Mouse (Mus musculus) Patski (cell line): Measurements from ENCODE around the gene Paqr9. TPM values are rescaled to one million over a fixed set of nuclear protein-coding genes. Genes with fewer than 3 reads are reported as not detected.

Experiments
- ATAC-seq: fragments of 100-300 bp; one replicate; pipeline ENCODE4 v1.8.0; 2021
- CTCF ChIA-PET: fragments of 350-600 bp; sonication (Branson Sonifier 250); formaldehyde crosslinking; loops from one replicate; lab custom pipeline; 2022; ENCODE audit warnings: inconsistent platforms; lab: Charles Lee
- POLR2A ChIA-PET: fragments of 350-600 bp; sonication (Branson Sonifier 250); formaldehyde crosslinking; loops from one replicate; lab custom pipeline; 2022; ENCODE audit warnings: antibody characterized with exemption, inconsistent platforms; lab: Charles Lee
- DNase-seq: peaks from one replicate; pipeline ENCODE4 v3.0.0-alpha.2; 2011; ENCODE audit warnings: low read depth, low spot score
- H3K27me3 ChIP-seq: fragments of 371-371 bp; one replicate; pipeline ENCODE4 v1.5.1; 2021
- CTCF ChIP-seq: fragments of 100-300 bp; IDR thresholded peaks from one replicate; pipeline ENCODE4 v1.5.1; 2021
- in situ Hi-C: fragments of 300-500 bp; cut with MboI; formaldehyde crosslinking; loops from 3 replicates; pipeline ENCODE4 v1.11.1; 2018; ENCODE audit warnings: low pct_unique_long_range_greater_than_20kb, mixed read lengths
- polyA plus RNA-seq: library from polyadenylated mRNA; unstranded; gene quantifications from one replicate; pipeline ENCODE4 v1.2.3, GENCODE M21; 2021

Gene Paqr9
- polyA plus RNA-seq, 1 experiment from 2014 or later, result 1.6 TPM

GRCm38 (mm10) chr9:95557722-95558121 lies 1.7 kb upstream of the Paqr9 start:
- in situ Hi-C loops, result no loop called here
- CTCF ChIA-PET, result no interaction called here
- DNase-seq (no peak), ATAC-seq (no peak)
- POLR2A ChIA-PET, result interaction anchor here (0.6 kb wide), 1 partner anchor 91 kb away, joined by 3 read pairs; no protein-coding TSS in a partner anchor
- TF ChIP-seq CTCF, result no peak
- no peaks in the 10 kb centered on the region for H3K27me3 ChIP-seq

DNA sequence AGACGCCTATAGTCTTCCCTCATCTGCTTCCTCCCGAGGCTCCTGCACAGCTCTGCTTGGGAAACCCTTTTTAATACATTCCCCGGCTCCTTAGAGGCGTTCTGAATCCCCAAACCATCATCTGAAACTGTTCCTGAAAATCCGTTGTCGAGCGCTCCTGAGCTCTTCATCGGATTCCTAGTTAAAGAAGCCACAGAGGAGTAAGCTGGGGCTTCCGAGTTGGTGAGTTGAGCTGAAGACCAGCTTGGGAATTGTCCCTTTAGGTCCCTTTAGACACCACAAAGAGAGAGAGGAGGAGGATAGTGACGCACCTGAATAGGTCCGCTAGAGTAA lies 765 bp upstream of the Paqr9 start:
- ATAC-seq, result no peak
- no peak for DNase-seq
- ChIA-PET POLR2A (no interaction called here), CTCF (interaction anchor here (1.1 kb wide), 1 partner anchor 9 kb away, joined by 3 read pairs; no protein-coding TSS in a partner anchor)
- in situ Hi-C loops, result no loop called here
- no peaks in the 10 kb centered on the region for H3K27me3 ChIP-seq
- no peak for TF ChIP-seq CTCF

DNA sequence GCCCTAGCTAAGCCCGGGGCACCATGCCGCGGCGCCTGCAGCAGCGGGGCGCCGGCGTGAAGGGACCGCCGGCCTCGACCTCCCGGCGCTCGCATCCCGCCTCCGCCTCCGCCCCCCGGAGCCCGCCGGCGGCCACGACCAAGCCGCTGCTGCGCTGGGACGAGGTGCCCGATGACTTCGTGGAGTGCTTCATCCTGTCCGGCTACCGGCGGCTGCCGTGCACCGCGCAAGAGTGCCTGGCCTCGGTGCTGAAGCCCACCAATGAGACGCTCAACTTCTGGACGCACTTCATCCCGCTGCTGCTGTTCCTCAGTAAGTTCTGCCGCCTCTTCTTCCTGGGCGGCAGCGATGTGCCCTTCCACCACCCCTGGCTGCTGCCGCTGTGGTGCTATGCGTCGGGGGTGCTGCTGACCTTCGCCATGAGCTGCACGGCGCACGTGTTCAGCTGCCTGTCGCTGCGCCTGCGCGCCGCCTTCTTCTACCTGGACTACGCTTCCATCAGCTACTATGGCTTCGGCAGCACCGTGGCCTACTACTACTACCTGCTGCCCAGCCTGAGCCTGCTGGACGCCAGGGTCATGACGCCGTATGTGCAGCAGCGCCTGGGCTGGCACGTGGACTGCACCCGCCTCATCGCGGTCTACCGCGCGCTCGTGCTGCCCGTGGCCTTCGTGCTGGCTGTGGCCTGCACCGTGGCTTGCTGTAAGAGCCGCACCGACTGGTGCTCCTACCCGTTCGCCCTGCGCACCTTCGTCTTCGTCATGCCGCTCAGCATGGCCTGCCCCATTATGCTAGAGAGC lies 679 bp downstream of the Paqr9 start:
- ChIA-PET POLR2A (interaction anchor here (1.0 kb wide), 1 partner anchor 80 kb away, joined by 9 read pairs; no protein-coding TSS in a partner anchor), CTCF (no interaction called here)
- DNase-seq, result no peak
- in situ Hi-C loops, result no loop called here
- peak; percentile 10 for ATAC-seq
- no peaks in the 10 kb centered on the region for H3K27me3 ChIP-seq
- TF ChIP-seq CTCF, result no peak

GRCm38 (mm10) chr9:95564047-95564446 lies 4.6 kb downstream of the Paqr9 start:
- TF ChIP-seq CTCF, result no peak
- no peak for DNase-seq
- in situ Hi-C loops, result no loop called here
- ChIA-PET CTCF (interaction anchor here (0.9 kb wide), 1 partner anchor 8 kb away, joined by 3 read pairs; no protein-coding TSS in a partner anchor), POLR2A (no interaction called here)
- ATAC-seq, result no peak
- no peaks in the 10 kb centered on the region for H3K27me3 ChIP-seq

- in situ Hi-C loops, result no loop called here
- POLR2A ChIA-PET, result no interaction called here
- CTCF ChIA-PET, result no interaction called here
- DNase-seq, result no peak
- no peak for ATAC-seq
- no peaks in the 10 kb centered on the region for H3K27me3 ChIP-seq
- no peak for TF ChIP-seq CTCF
Observed at GRCm38 (mm10) chr9:95566394-95566793, 6.9 kb downstream of the Paqr9 start.

DNA sequence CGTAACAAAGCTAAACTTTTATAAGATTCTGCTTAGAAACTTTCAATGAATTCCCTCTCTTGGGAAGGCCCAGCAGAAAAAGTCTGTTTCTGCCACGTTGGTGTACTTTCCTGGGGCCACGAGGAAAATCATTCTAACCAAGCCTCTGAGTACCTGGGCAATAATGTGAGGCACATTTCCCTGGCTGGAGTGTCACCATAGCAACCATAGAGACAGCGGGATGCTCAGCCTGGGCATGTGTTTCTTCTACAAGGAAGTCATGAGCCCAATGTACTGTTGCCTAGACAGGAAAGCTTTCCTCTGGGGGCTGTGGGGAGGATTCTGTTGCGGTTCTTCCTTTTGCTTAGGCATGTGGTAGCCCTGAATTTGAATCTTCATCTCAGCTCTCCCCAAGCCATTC lies 7.5 kb downstream of the Paqr9 start:
- in situ Hi-C loops, result no loop called here
- DNase-seq, result no peak

GRCm38 (mm10) chr9:95569249-95569648 lies 9.8 kb downstream of the Paqr9 start:
- CTCF ChIA-PET, result no interaction called here
- no peak for ATAC-seq
- DNase-seq, result no peak
- H3K27me3 ChIP-seq, result no peaks in the 10 kb centered on the region
- POLR2A ChIA-PET, result no interaction called here
- in situ Hi-C loops, result no loop called here
- TF ChIP-seq CTCF, result no peak

More for the DNA sequence above, 7.5 kb downstream of the Paqr9 start:
- no peak for ATAC-seq
- no peaks in the 10 kb centered on the region for H3K27me3 ChIP-seq
- ChIA-PET POLR2A (no interaction called here), CTCF (no interaction called here)
- no peak for TF ChIP-seq CTCF

DNA sequence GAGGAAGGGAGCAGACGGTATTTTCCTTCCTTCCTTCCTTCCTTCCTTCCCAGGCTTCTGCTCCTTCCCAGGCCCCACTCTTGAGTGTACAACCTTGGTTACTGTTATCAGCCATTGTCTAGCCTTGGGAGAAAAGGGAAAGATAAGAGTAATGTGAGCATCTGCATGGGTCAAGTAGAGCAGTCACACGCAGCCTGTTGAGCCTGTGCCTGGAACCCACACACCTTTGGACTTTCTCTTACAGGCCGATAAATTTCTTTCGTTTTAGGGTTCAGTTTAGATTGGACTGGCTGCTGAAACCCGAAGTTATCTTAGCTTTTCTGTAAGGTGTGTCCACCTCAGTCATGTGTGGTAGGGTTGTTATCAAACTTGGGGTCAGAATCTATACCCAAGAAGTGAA lies 10.5 kb downstream of the Paqr9 start:
- ChIA-PET POLR2A (no interaction called here), CTCF (no interaction called here)
- DNase-seq (no peak), ATAC-seq (no peak)
- H3K27me3 ChIP-seq, result no peaks in the 10 kb centered on the region
- in situ Hi-C loops, result no loop called here
- TF ChIP-seq CTCF, result no peak

- DNase-seq (no peak), ATAC-seq (no peak)
- in situ Hi-C loops, result no loop called here
- CTCF ChIA-PET, result interaction anchor here (0.8 kb wide), 1 partner anchor 22 kb away, joined by 3 read pairs; no protein-coding TSS in a partner anchor
- POLR2A ChIA-PET, result no interaction called here
- no peaks in the 10 kb centered on the region for H3K27me3 ChIP-seq
- TF ChIP-seq CTCF, result no peak
Observed at GRCm38 (mm10) chr9:95570604-95571003, 11.1 kb downstream of the Paqr9 start.

DNA sequence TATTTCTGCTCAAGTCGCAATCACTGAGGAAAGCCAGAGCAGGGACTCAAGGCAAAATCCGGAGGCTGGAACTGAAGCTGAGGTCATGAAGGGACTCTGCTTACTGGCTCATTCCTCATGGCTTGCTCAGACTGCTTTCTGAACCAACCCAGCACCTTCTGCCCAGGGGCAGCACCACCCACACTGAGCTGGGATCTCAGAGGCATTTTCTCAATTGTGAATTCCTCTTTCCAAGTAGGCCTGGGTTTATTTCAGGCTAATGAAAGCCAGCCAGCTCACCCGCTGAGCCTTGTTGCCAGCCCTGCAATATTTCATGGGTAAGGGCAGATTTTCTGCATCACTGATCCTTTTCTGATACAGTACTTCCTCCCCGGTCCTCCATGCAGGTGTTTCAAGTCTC lies 12.0 kb downstream of the Paqr9 start:
- DNase-seq (peak; percentile 43), ATAC-seq (peak; percentile 97)
- in situ Hi-C loops, result no loop called here

GRCm38 (mm10) chr9:95572558-95572957 lies 13.1 kb downstream of the Paqr9 start:
- ChIA-PET CTCF (no interaction called here), POLR2A (no interaction called here)
- no peak for DNase-seq
- in situ Hi-C loops, result no loop called here
- no peaks in the 10 kb centered on the region for H3K27me3 ChIP-seq
- TF ChIP-seq CTCF, result no peak
- no peak for ATAC-seq

More for the DNA sequence above, 12.0 kb downstream of the Paqr9 start:
- ChIA-PET POLR2A (no interaction called here), CTCF (interaction anchor here (0.8 kb wide), 1 partner anchor 23 kb away, joined by 3 read pairs; no protein-coding TSS in a partner anchor)
- no peaks in the 10 kb centered on the region for H3K27me3 ChIP-seq
- no peak for TF ChIP-seq CTCF
